ENCODE assay signal across 8 mouse cellular contexts in genomic region chr17:46152847-46153782, GRCm38 (mm10). TPM values are rescaled to one million over a fixed set of nuclear protein-coding genes. Genes with fewer than 3 reads are reported as not detected.
DNase-seq lines count a peak whose midpoint lies in the region; ATAC-seq and TF ChIP-seq lines count a peak whose summit lies in the region.

Mad2l1bp (minus strand) TSS chr17:46153553.

- no peak for TF ChIP-seq RAD21 in CH12.LX (IDR thresholded peaks at IDR 0.05; ENCODE audit: low read depth, low read length)

- H3K9ac ChIP-seq in CH12.LX (ENCODE audit: insufficient read depth, low read depth), result peak within 1 kb of the TSS; percentile 85
- peak within 1 kb of the TSS; percentile 70 for H3K9ac ChIP-seq in heart, embryonic 15.5 days
- peak within 1 kb of the TSS; percentile 74 for H3K9ac ChIP-seq in liver, embryonic 15.5 days
- H3K9ac ChIP-seq in neural tube, embryonic 12.5 days, result peak within 1 kb of the TSS; percentile 73

- peaks cover 16% of the 10 kb centered on the region for H3K79me2 ChIP-seq in CH12.LX (replicated peaks; ENCODE audit: control insufficient read depth, extremely low read depth, insufficient read depth, poor library complexity, severe bottlenecking)

- H3K4me3 ChIP-seq in CH12.LX (replicated peaks in 1 of 3; ENCODE audit: low read depth in 2 of 3, low read length in 2 of 3, poor library complexity in 1 of 3), result peak within 1 kb of the TSS; percentile 66 to 99 (median 94)
- peak within 1 kb of the TSS; percentile 80 for H3K4me3 ChIP-seq in forebrain, embryonic 10.5 days
- peak within 1 kb of the TSS; percentile 68 for H3K4me3 ChIP-seq in heart, embryonic 15.5 days
- peak within 1 kb of the TSS; percentile 75 for H3K4me3 ChIP-seq in liver, embryonic 15.5 days (replicated peaks)
- peak within 1 kb of the TSS; percentile 53 for H3K4me3 ChIP-seq in neural tube, embryonic 12.5 days

- peak; percentile 95 for ATAC-seq in heart, embryonic 15.5 days (replicated peaks; ENCODE audit: insufficient number of reproducible peaks, insufficient read depth, low FRiP score, low read depth)
- peak; percentile 81 for ATAC-seq in liver, embryonic 15.5 days (ENCODE audit: insufficient read depth)
- peak; percentile 92 for ATAC-seq in neural tube, embryonic 12.5 days (ENCODE audit: low FRiP score, low read depth)

- H3K36me3 ChIP-seq in CH12.LX (replicated peaks in 1 of 2; ENCODE audit: control insufficient read depth in 1 of 2, insufficient read depth in 1 of 2, low read length in 1 of 2), result peaks cover 11 to 18% of the 10 kb centered on the region in 2 experiments
- peaks cover 25% of the 10 kb centered on the region for H3K36me3 ChIP-seq in forebrain, embryonic 10.5 days (replicated peaks)
- peaks cover 19% of the 10 kb centered on the region for H3K36me3 ChIP-seq in heart, embryonic 15.5 days
- H3K36me3 ChIP-seq in liver, embryonic 15.5 days (replicated peaks), result peaks cover 32% of the 10 kb centered on the region
- H3K36me3 ChIP-seq in neural tube, embryonic 12.5 days, result peaks cover 19% of the 10 kb centered on the region

- H3K4me2 ChIP-seq in CH12.LX (ENCODE audit: insufficient read depth, low read depth, poor library complexity, severe bottlenecking), result peak within 1 kb of the TSS; percentile 86
- peak within 1 kb of the TSS; percentile 80 for H3K4me2 ChIP-seq in heart, embryonic 15.5 days
- peak within 1 kb of the TSS; percentile 75 for H3K4me2 ChIP-seq in liver, embryonic 15.5 days
- H3K4me2 ChIP-seq in neural tube, embryonic 12.5 days (replicated peaks), result peak within 1 kb of the TSS; percentile 87

- TF ChIP-seq EP300 in CH12.LX (IDR thresholded peaks at IDR 0.05; ENCODE audit: low read length), result no peak

- dilution Hi-C loops in CH12.LX (cut with MboI; ENCODE audit: extremely low pct_ligation_motif_present, extremely low pct_unique_long_range_greater_than_20kb, low sequenced_read_pairs), result no loop called here

- 10% methylated on average over 33 of the region's 33 CpGs for WGBS in forebrain, embryonic 10.5 days
- 2% methylated on average over 33 of the region's 33 CpGs for WGBS in heart, embryonic 15.5 days
- 4% methylated on average over 33 of the region's 33 CpGs for WGBS in liver, embryonic 15.5 days (ENCODE audit: insufficient replicate concordance)
- WGBS in neural tube, embryonic 12.5 days, result 8% methylated on average over 33 of the region's 33 CpGs

- DNase-seq in CH12.LX (ENCODE audit: extremely low read depth), result peak; percentile 98
- DNase-seq in c-Kit-positive CD71-negative TER-119-negative erythroid progenitor cells, embryonic 14.5 days (ENCODE audit: low read depth), result peak; percentile 90
- DNase-seq in forebrain, embryonic 10.5 days (ENCODE audit: extremely low spot score, low spot score), result peak; percentile 85
- DNase-seq in kidney, postnatal 36 days, result peak; percentile 94 to 95
- peak; percentile 87 for DNase-seq in testis, postnatal 10 days (ENCODE audit: low spot score)

- TF ChIP-seq POLR2A in CH12.LX (IDR thresholded peaks at IDR 0.05; ENCODE audit: low read depth, low read length), result peak; percentile 100

- in situ Hi-C loops in CH12.LX (cut with MboI; ENCODE audit: low pct_ligation_motif_present, low pct_unique_long_range_greater_than_20kb, low sequenced_read_pairs), result no loop called here

- TF ChIP-seq CTCF in CH12.LX (conservative IDR thresholded peaks at IDR 0.05 in 1 of 2, IDR thresholded peaks at IDR 0.05 in 1 of 2; ENCODE audit: low read depth in 2 of 2, low read length in 2 of 2), result no peak

- H3K9me3 ChIP-seq in CH12.LX (replicated peaks; ENCODE audit: low read length), result no peaks in the 10 kb centered on the region
- H3K9me3 ChIP-seq in forebrain, embryonic 10.5 days, result no peaks in the 10 kb centered on the region
- no peaks in the 10 kb centered on the region for H3K9me3 ChIP-seq in heart, embryonic 15.5 days (replicated peaks)
- H3K9me3 ChIP-seq in liver, embryonic 15.5 days (replicated peaks), result no peaks in the 10 kb centered on the region
- no peaks in the 10 kb centered on the region for H3K9me3 ChIP-seq in neural tube, embryonic 12.5 days

- peaks cover 0 to 21% of the 10 kb centered on the region in 2 experiments; a peak in 2 of 4 replicates for H3K4me1 ChIP-seq in CH12.LX (ENCODE audit: control insufficient read depth in 1 of 2, insufficient read depth in 2 of 2)
- peaks cover 17% of the 10 kb centered on the region for H3K4me1 ChIP-seq in forebrain, embryonic 10.5 days
- H3K4me1 ChIP-seq in heart, embryonic 15.5 days (replicated peaks), result peaks cover 12% of the 10 kb centered on the region
- peaks cover 60% of the 10 kb centered on the region for H3K4me1 ChIP-seq in liver, embryonic 15.5 days (replicated peaks)
- peaks cover 12% of the 10 kb centered on the region for H3K4me1 ChIP-seq in neural tube, embryonic 12.5 days

- H3K27me3 ChIP-seq in CH12.LX (replicated peaks), result no peaks in the 10 kb centered on the region
- H3K27me3 ChIP-seq in forebrain, embryonic 10.5 days (ENCODE audit: poor library complexity, severe bottlenecking), result no peaks in the 10 kb centered on the region
- no peaks in the 10 kb centered on the region for H3K27me3 ChIP-seq in heart, embryonic 15.5 days
- H3K27me3 ChIP-seq in liver, embryonic 15.5 days, result no peaks in the 10 kb centered on the region
- H3K27me3 ChIP-seq in neural tube, embryonic 12.5 days (replicated peaks), result no peaks in the 10 kb centered on the region

- peak within 1 kb of the TSS; percentile 52; the same call in 1 of the 2 replicates for H3K27ac ChIP-seq in CH12.LX (ENCODE audit: insufficient read depth, low read depth)
- peak within 1 kb of the TSS; percentile 89 for H3K27ac ChIP-seq in forebrain, embryonic 10.5 days
- H3K27ac ChIP-seq in heart, embryonic 15.5 days, result peak within 1 kb of the TSS; percentile 76
- peak within 1 kb of the TSS; percentile 86 for H3K27ac ChIP-seq in liver, embryonic 15.5 days (replicated peaks)
- H3K27ac ChIP-seq in neural tube, embryonic 12.5 days, result no peak within 1 kb of the TSS

TF ChIP-seq in CH12.LX, 34 proteins besides CTCF, POLR2A, EP300 and RAD21 (continues in another document):
- TF ChIP-seq CHD2 (IDR thresholded peaks at IDR 0.05; ENCODE audit: low read length) (0 out of 2 replicates have a peak, but pooled peaks have one; percentile 47), RCOR1 (conservative IDR thresholded peaks at IDR 0.05; ENCODE audit: low read depth, low read length) (no peak), POLR2AphosphoS2 (IDR thresholded peaks at IDR 0.05; ENCODE audit: low read depth, low read length) (peak; percentile 96), ZC3H11A (IDR thresholded peaks at IDR 0.05; ENCODE audit: low read depth, low read length) (no peak), TCF12 (IDR thresholded peaks at IDR 0.05; ENCODE audit: low read depth, low read length) (peak; percentile 89), SIN3A (IDR thresholded peaks at IDR 0.05; ENCODE audit: low read length) (peak; percentile 94), ELF1 (IDR thresholded peaks at IDR 0.05; ENCODE audit: low read depth, low read length) (peak; percentile 97), BHLHE40 (IDR thresholded peaks at IDR 0.05; ENCODE audit: low read depth, low read length) (no peak), SMC3 (IDR thresholded peaks at IDR 0.05; ENCODE audit: low read depth, low read length) (no peak), MAZ (IDR thresholded peaks at IDR 0.05; ENCODE audit: low read depth, low read length) (0 out of 2 replicates have a peak, but pooled peaks have one; percentile 7), UBTF (IDR thresholded peaks at IDR 0.05; ENCODE audit: low read depth, low read length) (0 out of 2 replicates have a peak, but pooled peaks have one; percentile 51), JUN (IDR thresholded peaks at IDR 0.05; ENCODE audit: insufficient read depth, low read depth, low read length) (no peak), USF2 (conservative IDR thresholded peaks at IDR 0.05; ENCODE audit: low read depth, low read length) (no peak), MEF2A (IDR thresholded peaks at IDR 0.05; ENCODE audit: borderline replicate concordance, low read depth, low read length) (peak; percentile 70), ZNF384 (IDR thresholded peaks at IDR 0.05; ENCODE audit: low read depth, low read length) (peak; percentile 98), HCFC1 (IDR thresholded peaks at IDR 0.05; ENCODE audit: low read depth, low read length) (peak; percentile 75), NRF1 (IDR thresholded peaks at IDR 0.05; ENCODE audit: low read depth, low read length) (peak; percentile 72; the same call in 1 of the 2 replicates), E2F4 (IDR thresholded peaks at IDR 0.05; ENCODE audit: insufficient replicate concordance, low read depth, low read length) (no peak), IRF4 (IDR thresholded peaks at IDR 0.05; ENCODE audit: low read depth, low read length) (0 out of 2 replicates have a peak, but pooled peaks have one; percentile 10), USF1 (IDR thresholded peaks at IDR 0.05; ENCODE audit: low read depth, low read length) (no peak), JUND (conservative IDR thresholded peaks at IDR 0.05; ENCODE audit: low read depth, low read length) (no peak), GABPA (IDR thresholded peaks at IDR 0.05; ENCODE audit: insufficient replicate concordance, low read depth, low read length) (no peak), ZMIZ1 (IDR thresholded peaks at IDR 0.05; ENCODE audit: low read depth, low read length) (peak; percentile 97), ETS1 (conservative IDR thresholded peaks at IDR 0.05; ENCODE audit: low read depth, low read length) (peak; percentile 30; the same call in 1 of the 2 replicates), PAX5 (IDR thresholded peaks at IDR 0.05; ENCODE audit: low read length) (no peak), TBP (conservative IDR thresholded peaks at IDR 0.05; ENCODE audit: low read depth, low read length) (peak; percentile 98), ZKSCAN1 (IDR thresholded peaks at IDR 0.05; ENCODE audit: borderline replicate concordance, low read depth, low read length) (no peak), MAX (IDR thresholded peaks at IDR 0.05; ENCODE audit: low read length) (0 out of 2 replicates have a peak, but pooled peaks have one; percentile 16), NELFE (IDR thresholded peaks at IDR 0.05; ENCODE audit: low read depth, low read length) (peak; percentile 99), MYC (IDR thresholded peaks at IDR 0.05; ENCODE audit: low read depth, low read length) (no peak)

RNA-seq across cellular contexts. Expression of gene Mad2l1bp, which starts in this region (rescaled TPM):
- total RNA-seq in CH12.LX (2012; rRNA removed) (9.7 and 12.0 TPM in 2 replicates), CH12.LX (2014; rRNA removed) (13.9 and 16.3 TPM in 2 replicates)
- 16.8 and 19.3 TPM in 2 replicates for polyA plus RNA-seq in CH12.LX (2012; ENCODE audit: insufficient read length, low read depth)
- 36.3 and 36.8 TPM in 2 replicates for polyA plus RNA-seq in forebrain, embryonic 10.5 days (2016; fragmentation: Nextera tagmentation; extraction: Ambion mirVana)
- polyA plus RNA-seq in heart, embryonic 15.5 days (2015; fragmentation: Nextera tagmentation; extraction: Ambion mirVana), result 31.4 and 34.4 TPM in 2 replicates
- 42.5 and 47.5 TPM in 2 replicates for polyA plus RNA-seq in liver, embryonic 15.5 days (2015; fragmentation: Nextera tagmentation; extraction: Ambion mirVana)
- polyA plus RNA-seq in neural tube, embryonic 12.5 days (2016; fragmentation: Nextera tagmentation; extraction: Ambion mirVana), result 31.5 and 33.6 TPM in 2 replicates
